8 mouse cellular contexts compared by ENCODE assay signal in the genomic region with DNA sequence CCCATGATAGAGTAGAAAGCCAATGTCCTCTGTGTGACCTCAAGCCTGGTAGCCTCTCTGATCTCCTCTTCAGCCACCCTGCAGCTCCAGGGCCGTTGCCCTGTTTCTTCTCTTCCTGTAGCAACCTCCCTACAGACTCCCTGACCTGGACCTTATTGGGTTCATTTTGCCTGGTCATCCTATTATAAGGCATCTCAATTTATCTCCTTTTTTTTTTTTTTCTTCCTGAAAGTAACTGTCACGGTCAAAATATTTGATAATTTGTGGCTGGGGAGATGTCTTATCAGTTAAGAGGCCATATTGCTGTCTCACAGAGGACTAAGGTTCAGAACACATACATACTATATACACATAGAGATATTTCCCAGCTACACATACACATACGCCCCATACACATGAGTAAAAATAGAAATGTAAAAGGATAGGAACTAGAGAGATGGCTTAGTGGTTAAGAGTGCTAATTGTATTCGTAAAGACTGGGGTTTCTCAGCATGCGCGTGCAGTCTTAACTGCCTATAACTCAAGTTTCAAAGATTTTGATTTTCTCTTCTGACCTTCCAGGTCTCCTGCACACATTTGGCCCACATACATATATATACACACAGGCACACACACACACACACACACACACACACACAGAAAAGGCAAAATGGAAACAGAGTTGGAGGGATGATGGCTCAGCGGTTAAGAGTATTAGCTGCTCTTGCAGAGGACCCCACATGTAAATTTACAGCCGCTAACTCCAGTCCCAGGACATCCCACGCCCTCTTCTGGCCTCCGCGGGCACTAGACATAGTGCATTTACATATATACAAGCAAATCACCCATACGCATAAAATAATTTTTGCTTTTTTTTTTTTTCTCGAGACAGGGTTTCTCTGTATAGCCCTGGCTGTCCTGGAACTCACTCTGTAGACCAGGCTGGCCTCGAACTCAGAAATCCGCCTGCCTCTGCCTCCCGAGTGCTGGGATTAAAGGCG. TPM values are rescaled to one million over a fixed set of nuclear protein-coding genes. Genes with fewer than 3 reads are reported as not detected.
DNase-seq lines count a peak whose midpoint lies in the region; ATAC-seq and TF ChIP-seq lines count a peak whose summit lies in the region.

No protein-coding gene starts in this region.

- peak overlapping the region; percentile 49 to 85 (median 56) for H3K4me3 ChIP-seq in CH12.LX (replicated peaks in 1 of 3; ENCODE audit: low read depth in 2 of 3, low read length in 2 of 3, poor library complexity in 1 of 3)
- peak overlapping the region; percentile 79 for H3K4me3 ChIP-seq in embryonic facial prominence, embryonic 12.5 days
- H3K4me3 ChIP-seq in hindbrain, embryonic 14.5 days (replicated peaks; ENCODE audit: low read length), result peak overlapping the region; percentile 71
- peak overlapping the region; percentile 87 for H3K4me3 ChIP-seq in liver, embryonic 15.5 days (replicated peaks)
- peak overlapping the region; percentile 98 for H3K4me3 ChIP-seq in olfactory bulb, adult 2 months (ENCODE audit: insufficient read depth, low read depth, low read length)

- ATAC-seq in embryonic facial prominence, embryonic 12.5 days (ENCODE audit: insufficient number of reproducible peaks, insufficient read depth, low FRiP score, low TSS enrichment), result 0 out of 2 replicates have a peak, but pooled peaks have one; percentile 2
- peak; percentile 4; the same call in 1 of the 2 replicates for ATAC-seq in hindbrain, embryonic 14.5 days (ENCODE audit: low FRiP score)
- no peak for ATAC-seq in liver, embryonic 15.5 days (ENCODE audit: insufficient read depth)

- peak in 1 of 2 experiments; percentile 65; a peak in 2 of 4 replicates for TF ChIP-seq CTCF in CH12.LX (conservative IDR thresholded peaks at IDR 0.05 in 1 of 2, IDR thresholded peaks at IDR 0.05 in 1 of 2; ENCODE audit: low read depth in 2 of 2, low read length in 2 of 2)
- 0 out of 2 replicates have a peak, but pooled peaks have one; percentile 14 for TF ChIP-seq CTCF in olfactory bulb, adult 2 months (IDR thresholded peaks at IDR 0.05; ENCODE audit: insufficient read depth, low read depth, low read length)

- dilution Hi-C loops in CH12.LX (cut with MboI; ENCODE audit: extremely low pct_ligation_motif_present, extremely low pct_unique_long_range_greater_than_20kb, low sequenced_read_pairs), result no loop called here

- TF ChIP-seq POLR2A in CH12.LX (IDR thresholded peaks at IDR 0.05; ENCODE audit: low read depth, low read length), result peak; percentile 39; the same call in 1 of the 2 replicates
- TF ChIP-seq POLR2A in olfactory bulb, adult 2 months (IDR thresholded peaks at IDR 0.05; ENCODE audit: insufficient read depth, low read depth, low read length), result no peak

- peak; percentile 41 for TF ChIP-seq RAD21 in CH12.LX (IDR thresholded peaks at IDR 0.05; ENCODE audit: low read depth, low read length)

- in situ Hi-C loops in CH12.LX (cut with MboI; ENCODE audit: low pct_ligation_motif_present, low pct_unique_long_range_greater_than_20kb, low sequenced_read_pairs), result loop anchor here (25.0 kb wide), 1 partner anchor 225 kb away; the partner anchor contains the start of gene Tcp11

- peak; percentile 34; the same call in 1 of the 2 replicates for TF ChIP-seq EP300 in CH12.LX (IDR thresholded peaks at IDR 0.05; ENCODE audit: low read length)

- H3K9me3 ChIP-seq in CH12.LX (replicated peaks; ENCODE audit: low read length), result no peaks in the 10 kb centered on the region
- H3K9me3 ChIP-seq in embryonic facial prominence, embryonic 12.5 days, result no peaks in the 10 kb centered on the region
- H3K9me3 ChIP-seq in hindbrain, embryonic 14.5 days (ENCODE audit: control insufficient read depth, low read length), result no peaks in the 10 kb centered on the region
- H3K9me3 ChIP-seq in liver, embryonic 15.5 days (replicated peaks), result no peaks in the 10 kb centered on the region

- peak; percentile 71 for DNase-seq in 3T3-L1 (ENCODE audit: low read depth, low spot score)
- DNase-seq in CH12.LX (ENCODE audit: extremely low read depth), result peak; percentile 84
- DNase-seq in hindbrain, embryonic 14.5 days (ENCODE audit: low spot score), result no peak
- DNase-seq in right cerebral cortex, postnatal 4 days, result no peak
- no peak for DNase-seq in urinary bladder, postnatal 14 days (ENCODE audit: low spot score)

- peak overlapping the region; percentile 86 for H3K9ac ChIP-seq in CH12.LX (ENCODE audit: insufficient read depth, low read depth)
- no peak overlapping the region for H3K9ac ChIP-seq in embryonic facial prominence, embryonic 12.5 days
- 0 out of 2 replicates have a peak overlapping the region, but pooled peaks have one; percentile 22 for H3K9ac ChIP-seq in hindbrain, embryonic 14.5 days
- H3K9ac ChIP-seq in liver, embryonic 15.5 days, result peak overlapping the region; percentile 32

- H3K4me1 ChIP-seq in CH12.LX (ENCODE audit: control insufficient read depth in 1 of 2, insufficient read depth in 2 of 2), result peaks cover 4 to 57% of the 10 kb centered on the region in 2 experiments; a peak in 3 of 4 replicates
- H3K4me1 ChIP-seq in embryonic facial prominence, embryonic 12.5 days, result peaks cover 23% of the 10 kb centered on the region
- H3K4me1 ChIP-seq in hindbrain, embryonic 14.5 days (replicated peaks; ENCODE audit: control insufficient read depth, insufficient read depth, low read length), result peaks cover 12% of the 10 kb centered on the region
- H3K4me1 ChIP-seq in liver, embryonic 15.5 days (replicated peaks), result peaks cover 55% of the 10 kb centered on the region
- peaks cover 23% of the 10 kb centered on the region for H3K4me1 ChIP-seq in olfactory bulb, adult 2 months (ENCODE audit: control insufficient read depth, insufficient read depth, low read length)

- peak overlapping the region; percentile 81 for H3K27ac ChIP-seq in CH12.LX (ENCODE audit: insufficient read depth, low read depth)
- peak overlapping the region; percentile 50; the same call in 1 of the 2 replicates for H3K27ac ChIP-seq in embryonic facial prominence, embryonic 12.5 days
- 0 out of 2 replicates have a peak overlapping the region, but pooled peaks have one; percentile 44 for H3K27ac ChIP-seq in hindbrain, embryonic 14.5 days
- H3K27ac ChIP-seq in liver, embryonic 15.5 days (replicated peaks), result peak overlapping the region; percentile 78
- no peak overlapping the region for H3K27ac ChIP-seq in olfactory bulb, adult 2 months (ENCODE audit: insufficient read depth, low read depth, low read length)

- 23% methylated on average over 17 of the region's 17 CpGs for WGBS in embryonic facial prominence, embryonic 12.5 days
- WGBS in hindbrain, embryonic 14.5 days, result 29% methylated on average over 16 of the region's 17 CpGs
- 15% methylated on average over 17 of the region's 17 CpGs for WGBS in liver, embryonic 15.5 days (ENCODE audit: insufficient replicate concordance)
- 20% methylated on average over 17 of the region's 17 CpGs for WGBS in olfactory bulb, adult 2 months

- H3K4me2 ChIP-seq in CH12.LX (ENCODE audit: insufficient read depth, low read depth, poor library complexity, severe bottlenecking), result peak overlapping the region; percentile 60
- H3K4me2 ChIP-seq in embryonic facial prominence, embryonic 12.5 days (replicated peaks), result peak overlapping the region; percentile 75
- peak overlapping the region; percentile 72 for H3K4me2 ChIP-seq in hindbrain, embryonic 14.5 days (replicated peaks)
- H3K4me2 ChIP-seq in liver, embryonic 15.5 days, result peak overlapping the region; percentile 99

- 0 out of 2 replicates have a peak, but pooled peaks cover 2% of the 10 kb centered on the region for H3K79me2 ChIP-seq in CH12.LX (replicated peaks; ENCODE audit: control insufficient read depth, extremely low read depth, insufficient read depth, poor library complexity, severe bottlenecking)

- peaks cover 25% of the 10 kb centered on the region in 2 experiments for H3K36me3 ChIP-seq in CH12.LX (replicated peaks in 1 of 2; ENCODE audit: control insufficient read depth in 1 of 2, insufficient read depth in 1 of 2, low read length in 1 of 2)
- H3K36me3 ChIP-seq in embryonic facial prominence, embryonic 12.5 days, result peaks cover 19% of the 10 kb centered on the region
- peaks cover 19% of the 10 kb centered on the region for H3K36me3 ChIP-seq in hindbrain, embryonic 14.5 days (replicated peaks; ENCODE audit: control insufficient read depth, insufficient read depth)
- H3K36me3 ChIP-seq in liver, embryonic 15.5 days (replicated peaks), result peaks cover 16% of the 10 kb centered on the region; the same call in 1 of the 2 replicates

- H3K27me3 ChIP-seq in CH12.LX (replicated peaks), result no peaks in the 10 kb centered on the region
- no peaks in the 10 kb centered on the region for H3K27me3 ChIP-seq in embryonic facial prominence, embryonic 12.5 days
- H3K27me3 ChIP-seq in hindbrain, embryonic 14.5 days (ENCODE audit: control insufficient read depth, insufficient read depth, low read length), result no peaks in the 10 kb centered on the region
- H3K27me3 ChIP-seq in liver, embryonic 15.5 days, result no peaks in the 10 kb centered on the region

RNA-seq across cellular contexts. Expression of gene Fance, which starts 0.8 kb away (rescaled TPM):
- total RNA-seq in CH12.LX (2012; rRNA removed) (26.9 and 29.6 TPM in 2 replicates), CH12.LX (2014; rRNA removed) (11.4 and 17.4 TPM in 2 replicates)
- polyA plus RNA-seq in CH12.LX (2012; ENCODE audit: insufficient read length, low read depth), result 35.8 and 37.9 TPM in 2 replicates
- polyA plus RNA-seq in embryonic facial prominence, embryonic 12.5 days (2016; fragmentation: Nextera tagmentation; extraction: Ambion mirVana), result 37.0 and 38.4 TPM in 2 replicates
- polyA plus RNA-seq in hindbrain, embryonic 14.5 days (2014; fragmentation: Nextera tagmentation; extraction: Ambion mirVana), result 22.0 and 22.6 TPM in 2 replicates
- polyA plus RNA-seq in liver, embryonic 15.5 days (2015; fragmentation: Nextera tagmentation; extraction: Ambion mirVana), result 9.4 and 11.0 TPM in 2 replicates
- not detected in 2 replicates for polyA plus RNA-seq in olfactory bulb, adult 2 months (2012; ENCODE audit: insufficient read depth, insufficient read length, low replicate concordance, missing spikeins)

RNA-seq across cellular contexts. Expression of gene Rpl10a, which starts 15.7 kb away (rescaled TPM):
- 3,510 and 4,144 TPM in 2 replicates for total RNA-seq in CH12.LX (2012; rRNA removed)
- 2,222 and 3,467 TPM in 2 replicates for total RNA-seq in CH12.LX (2014; rRNA removed)
- 1,605 and 1,846 TPM in 2 replicates for polyA plus RNA-seq in CH12.LX (2012; ENCODE audit: insufficient read length, low read depth)
- polyA plus RNA-seq in embryonic facial prominence, embryonic 12.5 days (2016; fragmentation: Nextera tagmentation; extraction: Ambion mirVana), result 496 and 505 TPM in 2 replicates
- 370 and 441 TPM in 2 replicates for polyA plus RNA-seq in hindbrain, embryonic 14.5 days (2014; fragmentation: Nextera tagmentation; extraction: Ambion mirVana)
- 280 and 313 TPM in 2 replicates for polyA plus RNA-seq in liver, embryonic 15.5 days (2015; fragmentation: Nextera tagmentation; extraction: Ambion mirVana)
- polyA plus RNA-seq in olfactory bulb, adult 2 months (2012; ENCODE audit: insufficient read depth, insufficient read length, low replicate concordance, missing spikeins), result 1,471 TPM in 1 of 2 replicates, not detected in the other

RNA-seq across cellular contexts. Expression of gene Tead3, which starts 38.1 kb away (rescaled TPM):
- 0.17 and 0.42 TPM in 2 replicates for total RNA-seq in CH12.LX (2012; rRNA removed)
- total RNA-seq in CH12.LX (2014; rRNA removed), result not detected in 2 replicates
- polyA plus RNA-seq in CH12.LX (2012; ENCODE audit: insufficient read length, low read depth), result 0.08 TPM in 1 of 2 replicates, not detected in the other
- polyA plus RNA-seq in embryonic facial prominence, embryonic 12.5 days (2016; fragmentation: Nextera tagmentation; extraction: Ambion mirVana), result 14.1 and 17.9 TPM in 2 replicates
- polyA plus RNA-seq in hindbrain, embryonic 14.5 days (2014; fragmentation: Nextera tagmentation; extraction: Ambion mirVana), result 1.3 and 1.4 TPM in 2 replicates
- 0.60 and 0.69 TPM in 2 replicates for polyA plus RNA-seq in liver, embryonic 15.5 days (2015; fragmentation: Nextera tagmentation; extraction: Ambion mirVana)
- polyA plus RNA-seq in olfactory bulb, adult 2 months (2012; ENCODE audit: insufficient read depth, insufficient read length, low replicate concordance, missing spikeins), result not detected in 2 replicates

RNA-seq across cellular contexts. Expression of gene Tulp1, which starts 52.5 kb away (rescaled TPM):
- total RNA-seq in CH12.LX (2012; rRNA removed) (0.17 TPM in 1 of 2 replicates, not detected in the other), CH12.LX (2014; rRNA removed) (not detected in 2 replicates)
- not detected in 2 replicates for polyA plus RNA-seq in CH12.LX (2012; ENCODE audit: insufficient read length, low read depth)
- polyA plus RNA-seq in embryonic facial prominence, embryonic 12.5 days (2016; fragmentation: Nextera tagmentation; extraction: Ambion mirVana), result 8.4 and 9.3 TPM in 2 replicates
- 1.2 and 1.7 TPM in 2 replicates for polyA plus RNA-seq in hindbrain, embryonic 14.5 days (2014; fragmentation: Nextera tagmentation; extraction: Ambion mirVana)
- polyA plus RNA-seq in liver, embryonic 15.5 days (2015; fragmentation: Nextera tagmentation; extraction: Ambion mirVana), result 0.10 and 0.14 TPM in 2 replicates
- not detected in 2 replicates for polyA plus RNA-seq in olfactory bulb, adult 2 months (2012; ENCODE audit: insufficient read depth, insufficient read length, low replicate concordance, missing spikeins)

Comparison
In these comparisons a context has a peak if more than half of its experiments do, and no peak if none do; other contexts are left out.
1. DNase-seq: peak in 3T3-L1 (single experiment) and CH12.LX (single experiment); none in hindbrain, embryonic 14.5 days (single experiment), right cerebral cortex, postnatal 4 days (single experiment) and urinary bladder, postnatal 14 days (single experiment).
2. RNA of gene Fance, which starts 0.8 kb away (polyA plus RNA-seq): 35.8 to 37.9 TPM in CH12.LX, 37.0 to 38.4 TPM in embryonic facial prominence, embryonic 12.5 days, 22.0 to 22.6 TPM in hindbrain, embryonic 14.5 days and 9.4 to 11.0 TPM in liver, embryonic 15.5 days; not detected in olfactory bulb, adult 2 months; every median in the first group is over 10 times any median in the second.
3. Peak in every context shown above with its lines, with median percentiles within 50 percentile points of each other: H3K4me2 ChIP-seq and H3K4me3 ChIP-seq.